Mouse (Mus musculus): Measurements from ENCODE around the gene Lpin3.
A peak's percentile ranks its signal among the peaks of the same experiment; 100 is the strongest.

The Lpin3 gene

GRCm38 (mm10) chr2:160887284-160887683 lies 6.8 kb downstream of the Lpin3 start:
- peak; percentile 85 to 87 for DNase-seq (ENCODE audit: low spot score in 2 of 2)

- DNase-seq (ENCODE audit: low spot score in 2 of 2) = no peak
These were observed 7.4 kb downstream of the Lpin3 start for GRCm38 (mm10) chr2:160887859-160888258.

GRCm38 (mm10) chr2:160891045-160891444 lies 10.6 kb downstream of the Lpin3 start:
- DNase-seq (ENCODE audit: low spot score in 2 of 2) = no peak

GRCm38 (mm10) chr2:160891697-160892096 lies 11.2 kb downstream of the Lpin3 start:
- DNase-seq (ENCODE audit: low spot score in 2 of 2) = no peak

- DNase-seq (ENCODE audit: low spot score in 2 of 2) = no peak
These were observed 21.4 kb downstream of the Lpin3 start for GRCm38 (mm10) chr2:160901656-160902412.

GRCm38 (mm10) chr2:160905301-160905700 lies 24.8 kb downstream of the Lpin3 start:
- no peak for DNase-seq (ENCODE audit: low spot score in 2 of 2)

- no peak for DNase-seq (ENCODE audit: low spot score in 2 of 2)
These were observed 25.6 kb downstream of the Lpin3 start for GRCm38 (mm10) chr2:160906101-160906500.

GRCm38 (mm10) chr2:160908607-160909006 lies 28.1 kb downstream of the Lpin3 start:
- DNase-seq (ENCODE audit: low spot score in 2 of 2) = no peak

- DNase-seq (ENCODE audit: low spot score in 2 of 2) = no peak
These were observed 30.2 kb downstream of the Lpin3 start for GRCm38 (mm10) chr2:160910633-160911032.

- no peak for DNase-seq (ENCODE audit: low spot score in 2 of 2)
These were observed 31.2 kb downstream of the Lpin3 start for GRCm38 (mm10) chr2:160911558-160912201.

- DNase-seq (ENCODE audit: low spot score in 2 of 2) = no peak
These were observed 31.8 kb downstream of the Lpin3 start, which contains the start of gene Emilin3 for GRCm38 (mm10) chr2:160912231-160912671. TSS of gene Emilin3 (minus strand) at chr2:160912328.

- DNase-seq (ENCODE audit: low spot score in 2 of 2) = no peak
These were observed 34.2 kb downstream of the Lpin3 start for GRCm38 (mm10) chr2:160914656-160915055.

GRCm38 (mm10) chr2:160915821-160916610 lies 35.5 kb downstream of the Lpin3 start:
- no peak for DNase-seq (ENCODE audit: low spot score in 2 of 2)

- DNase-seq (ENCODE audit: low spot score in 2 of 2) = no peak
These were observed 36.2 kb downstream of the Lpin3 start for GRCm38 (mm10) chr2:160916714-160917113.

GRCm38 (mm10) chr2:160917313-160917712 lies 36.8 kb downstream of the Lpin3 start:
- no peak for DNase-seq (ENCODE audit: low spot score in 2 of 2)

GRCm38 (mm10) chr2:160918154-160918929 lies 37.9 kb downstream of the Lpin3 start:
- no peak for DNase-seq (ENCODE audit: low spot score in 2 of 2)

GRCm38 (mm10) chr2:160918930-160919215 lies 38.4 kb downstream of the Lpin3 start:
- DNase-seq (ENCODE audit: low spot score in 2 of 2) = no peak

- DNase-seq (ENCODE audit: low spot score in 2 of 2) = no peak
These were observed 40.8 kb downstream of the Lpin3 start for GRCm38 (mm10) chr2:160921285-160921684.

- peak; percentile 74 for DNase-seq (ENCODE audit: low spot score in 2 of 2)
These were observed 44.7 kb downstream of the Lpin3 start for GRCm38 (mm10) chr2:160925203-160925602.

- DNase-seq (ENCODE audit: low spot score in 2 of 2) = no peak
These were observed 50.9 kb downstream of the Lpin3 start for GRCm38 (mm10) chr2:160931378-160931777.

GRCm38 (mm10) chr2:160932325-160932724 lies 51.9 kb downstream of the Lpin3 start:
- no peak for DNase-seq (ENCODE audit: low spot score in 2 of 2)

- DNase-seq (ENCODE audit: low spot score in 2 of 2) = no peak
These were observed 52.5 kb downstream of the Lpin3 start for GRCm38 (mm10) chr2:160932981-160933380.

All from right cerebral cortex, postnatal 10 days (tissue).